Mouse (Mus musculus) lung, postnatal 4 days (tissue): ENCODE measurements around the gene Agfg1.
"Not testable (repeated sequence)": the region's sequence is repeated elsewhere in the genome, so short reads cannot be mapped to it uniquely, and the experiment has no call there.

ENCODE experiments used
- DNase-seq, 2 experiments: peaks; one replicate each; pipeline ENCODE4 v3.0.0; 2021

Agfg1 gene

GRCm38 (mm10) chr1:82913434-82913833, 74.2 kb downstream of the Agfg1 start:
- not testable (repeated sequence) for DNase-seq

- peak; percentile 28 to 36 for DNase-seq
Observed at GRCm38 (mm10) chr1:82924650-82925049, 85.4 kb downstream of the Agfg1 start, which contains the start of gene A030014E15Rik. TSS of gene A030014E15Rik (plus strand) at chr1:82924917.

- not testable (repeated sequence) for DNase-seq
Observed at GRCm38 (mm10) chr1:82930558-82930957, 91.3 kb downstream of the Agfg1 start.

GRCm38 (mm10) chr1:82931326-82931725, 92.0 kb downstream of the Agfg1 start, which contains the start of gene Gm6217:
TSS of gene Gm6217 (minus strand) at chr1:82931399.
- not testable (repeated sequence) for DNase-seq

GRCm38 (mm10) chr1:82938666-82939065, 99.4 kb downstream of the Agfg1 start:
- no peak for DNase-seq

- DNase-seq: not testable (repeated sequence)
Observed at GRCm38 (mm10) chr1:82942505-82942904, 103.2 kb downstream of the Agfg1 start.

GRCm38 (mm10) chr1:82943295-82943694, 104.0 kb downstream of the Agfg1 start, which contains the start of gene A030003K21Rik:
TSS of gene A030003K21Rik (minus strand) at chr1:82943388.
- DNase-seq: not testable (repeated sequence)

- not testable (repeated sequence) for DNase-seq
Observed at GRCm38 (mm10) chr1:82946029-82946428, 106.7 kb downstream of the Agfg1 start.

- DNase-seq: no peak
Observed at GRCm38 (mm10) chr1:82948601-82949000, 109.3 kb downstream of the Agfg1 start.
